Mouse (Mus musculus) gastrocnemius, adult 2 months (tissue): Measurements from ENCODE around the gene Nos1. TPM values are rescaled to one million over a fixed set of nuclear protein-coding genes. Genes with fewer than 3 reads are reported as not detected.

Source experiments
- DNase-seq: peaks from one replicate; pipeline ENCODE4 v3.0.0; 2022
- H3K27ac ChIP-seq: fragments of 200-600 bp; 2 replicates; pipeline ENCODE4 v1.8.1; 2022; ENCODE audit warnings: mild to moderate bottlenecking
- H3K4me3 ChIP-seq: fragments of 200-600 bp; 2 replicates; pipeline ENCODE4 v1.8.1; 2022; ENCODE audit warnings: mild to moderate bottlenecking, moderate library complexity
- CTCF ChIP-seq: fragments of 200-600 bp; IDR thresholded peaks from 2 replicates; pipeline ENCODE4 v1.8.1; 2022; ENCODE audit warnings: antibody characterized with exemption, mild to moderate bottlenecking, moderate library complexity
- intact Hi-C: fragments of 180-260 bp; cut with DNase I; formaldehyde crosslinking; loops from one replicate; pipeline ENCODE4 v1.15.1; 2025
- total RNA-seq, 2 experiments: library from RNA; stranded (reverse); gene quantifications; 2 replicates each; pipeline ENCODE4 v1.2.3; 2021

Gene Nos1
- total RNA-seq, 2 experiments from 2014 or later, result 50.9 to 64.4 TPM

GRCm38 (mm10) chr5:118002059-118002458 lies 221.2 kb downstream of the Nos1 start:
- no peak overlapping the region for H3K4me3 ChIP-seq

GRCm38 (mm10) chr5:118004619-118005018 lies 223.8 kb downstream of the Nos1 start:
- DNase-seq, result peak; percentile 63
- Histone ChIP-seq H3K27ac (no peak overlapping the region), H3K4me3 (no peak overlapping the region)
- intact Hi-C loops, result loop anchor here (2.0 to 5.0 kb wide), 2 partner anchors 47 to 64 kb away; no protein-coding TSS in a partner anchor
- peak; percentile 85 for TF ChIP-seq CTCF

More at GRCm38 (mm10) chr5:118002059-118002458, 221.2 kb downstream of the Nos1 start:
- intact Hi-C loops, result loop anchor here (1.0 to 5.0 kb wide), 2 partner anchors 12 to 45 kb away; no protein-coding TSS in a partner anchor
- DNase-seq, result peak; percentile 74
- TF ChIP-seq CTCF, result peak; percentile 90
- H3K27ac ChIP-seq, result no peak overlapping the region

- Histone ChIP-seq H3K4me3 (no peak overlapping the region), H3K27ac (no peak overlapping the region)
- DNase-seq, result no peak
- TF ChIP-seq CTCF, result no peak
- intact Hi-C loops, result loop anchor here (2.0 kb wide), 1 partner anchor 63 kb away; no protein-coding TSS in a partner anchor
Observed at GRCm38 (mm10) chr5:118005728-118006127, 224.9 kb downstream of the Nos1 start.

- H3K27ac ChIP-seq, result no peak overlapping the region
- no peak for TF ChIP-seq CTCF
- no peak overlapping the region for H3K4me3 ChIP-seq
- no peak for DNase-seq
- intact Hi-C loops, result no loop called here
Observed at GRCm38 (mm10) chr5:118008344-118008743, 227.5 kb downstream of the Nos1 start.

Other genes starting within 250 kb of the Nos1 start
- gene Fbxo21, start 195.7 kb downstream of the Nos1 start, total RNA-seq, result 10 to 100 TPM; 11.8 to 13.3 TPM
- under 1 TPM; 0.59 to 0.64 TPM for gene Tesc, start 246.7 kb downstream of the Nos1 start, total RNA-seq